In genomic region chr2:118457463-118458261, GRCm38 (mm10) we compare ENCODE assay signal across 10 mouse cellular contexts. TPM values are rescaled to one million over a fixed set of nuclear protein-coding genes. Genes with fewer than 3 reads are reported as not detected.
DNase-seq lines count a peak whose midpoint lies in the region; ATAC-seq and TF ChIP-seq lines count a peak whose summit lies in the region.
"Had no signal": no experiment of that assay in that cellular context is flagged by ENCODE, and none has a peak within 500 bp of the region (broad histone marks: within the 10 kb centered on the region; RNA-seq: fewer than 3 reads in every experiment).

No protein-coding gene starts in this region.

- TF ChIP-seq CTCF in olfactory bulb, adult 2 months (IDR thresholded peaks at IDR 0.05; ENCODE audit: insufficient read depth, low read depth, low read length): no peak

- H3K36me3 ChIP-seq in hindbrain, embryonic 13.5 days: peaks cover 27% of the 10 kb centered on the region

- H3K9me3 ChIP-seq in hindbrain, embryonic 13.5 days: no peaks in the 10 kb centered on the region
- H3K9me3 ChIP-seq: embryonic facial prominence, embryonic 12.5 days; liver, embryonic 15.5 days had no signal

- 62% methylated on average over 13 of the region's 13 CpGs for WGBS in hindbrain, embryonic 13.5 days
- 46% methylated on average over 13 of the region's 13 CpGs for WGBS in olfactory bulb, adult 2 months

- H3K4me2 ChIP-seq in hindbrain, embryonic 13.5 days: no peak overlapping the region
- H3K4me2 ChIP-seq: embryonic facial prominence, embryonic 12.5 days; liver, embryonic 15.5 days had no signal

- peak overlapping the region; percentile 86 for H3K27ac ChIP-seq in hindbrain, embryonic 13.5 days
- H3K27ac ChIP-seq in olfactory bulb, adult 2 months (ENCODE audit: insufficient read depth, low read depth, low read length): peak overlapping the region; percentile 74
- H3K27ac ChIP-seq: embryonic facial prominence, embryonic 12.5 days; liver, embryonic 15.5 days had no signal

- H3K4me1 ChIP-seq in hindbrain, embryonic 13.5 days (replicated peaks): peaks cover 16% of the 10 kb centered on the region
- peaks cover 24% of the 10 kb centered on the region for H3K4me1 ChIP-seq in olfactory bulb, adult 2 months (ENCODE audit: control insufficient read depth, insufficient read depth, low read length)
- H3K4me1 ChIP-seq: liver, embryonic 15.5 days had no signal

- no peaks in the 10 kb centered on the region for H3K27me3 ChIP-seq in hindbrain, embryonic 13.5 days
- H3K27me3 ChIP-seq: embryonic facial prominence, embryonic 12.5 days; liver, embryonic 15.5 days had no signal

- 0 out of 2 replicates have a peak overlapping the region, but pooled peaks have one; percentile 3 for H3K9ac ChIP-seq in hindbrain, embryonic 13.5 days
- H3K9ac ChIP-seq: embryonic facial prominence, embryonic 12.5 days; liver, embryonic 15.5 days had no signal

- peak; percentile 21 to 67 for DNase-seq in cerebellum, postnatal 10 days
- DNase-seq in cerebellum, adult 9-11 months: no peak
- peak; percentile 47 to 52 for DNase-seq in left cerebral cortex, adult 9 months (ENCODE audit: low spot score in 2 of 2)
- no peak for DNase-seq in urinary bladder, postnatal 4 days (ENCODE audit: low spot score in 2 of 2)
- no peak for DNase-seq in ovary, postnatal 10 days (ENCODE audit: low spot score)
- no peak for DNase-seq in adrenal gland, postnatal 25 days

- no peak overlapping the region for H3K4me3 ChIP-seq in hindbrain, embryonic 13.5 days
- H3K4me3 ChIP-seq in olfactory bulb, adult 2 months (ENCODE audit: insufficient read depth, low read depth, low read length): no peak overlapping the region
- H3K4me3 ChIP-seq: embryonic facial prominence, embryonic 12.5 days; liver, embryonic 15.5 days had no signal

- ATAC-seq in hindbrain, embryonic 13.5 days (ENCODE audit: low FRiP score): peak; percentile 91

- TF ChIP-seq POLR2A in olfactory bulb, adult 2 months (IDR thresholded peaks at IDR 0.05; ENCODE audit: insufficient read depth, low read depth, low read length): no peak

RNA-seq across cellular contexts. Expression of gene Srp14, which starts 21.8 kb away (rescaled TPM):
- polyA plus RNA-seq in hindbrain, embryonic 13.5 days (2015; fragmentation: Nextera tagmentation; extraction: Ambion mirVana): 362 and 376 TPM in 2 replicates
- polyA plus RNA-seq in olfactory bulb, adult 2 months (2012; ENCODE audit: insufficient read depth, insufficient read length, low replicate concordance, missing spikeins): 413 and 726 TPM in 2 replicates
- total RNA-seq in adrenal gland, postnatal 25 days (2021): 206 and 213 TPM in 2 replicates

Comparison
In these comparisons a context has a peak if more than half of its experiments do, and no peak if none do; other contexts are left out.
1. DNase-seq: peak in cerebellum, postnatal 10 days (2 of 2) and left cerebral cortex, adult 9 months (2 of 2); none in cerebellum, adult 9-11 months (single experiment), urinary bladder, postnatal 4 days (0 of 2), ovary, postnatal 10 days (single experiment) and adrenal gland, postnatal 25 days (single experiment).